Mouse (Mus musculus) spleen, adult 12 weeks (tissue): ENCODE results near the gene Dusp18.
"Not testable (repeated sequence)": the region's sequence is repeated elsewhere in the genome, so short reads cannot be mapped to it uniquely, and the experiment has no call there.

Experiments used
- DNase-seq: peaks from one replicate; pipeline ENCODE4 v3.0.0; 2022; ENCODE audit warnings: low spot score

Gene Dusp18

DNA sequence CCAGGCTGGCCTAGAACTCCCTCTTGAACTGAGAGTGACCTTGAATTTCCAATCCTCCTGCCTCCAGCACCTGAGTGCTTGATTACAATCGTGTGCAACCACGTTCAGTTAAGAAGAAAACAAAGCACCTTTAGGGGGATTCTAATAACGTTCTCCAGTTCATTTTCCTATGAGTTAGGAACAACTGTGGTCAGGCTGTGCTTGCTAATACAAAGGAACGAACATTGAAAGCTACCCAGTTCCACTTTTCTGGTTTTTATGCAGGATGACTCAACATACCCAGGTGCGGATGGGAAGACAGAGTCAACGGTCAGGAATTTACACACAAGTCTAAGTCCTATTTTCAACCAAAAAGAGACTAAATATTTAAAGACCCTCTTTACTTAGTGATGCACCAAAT is 1.1 kb upstream of the Dusp18 start:
- DNase-seq = no peak

DNA sequence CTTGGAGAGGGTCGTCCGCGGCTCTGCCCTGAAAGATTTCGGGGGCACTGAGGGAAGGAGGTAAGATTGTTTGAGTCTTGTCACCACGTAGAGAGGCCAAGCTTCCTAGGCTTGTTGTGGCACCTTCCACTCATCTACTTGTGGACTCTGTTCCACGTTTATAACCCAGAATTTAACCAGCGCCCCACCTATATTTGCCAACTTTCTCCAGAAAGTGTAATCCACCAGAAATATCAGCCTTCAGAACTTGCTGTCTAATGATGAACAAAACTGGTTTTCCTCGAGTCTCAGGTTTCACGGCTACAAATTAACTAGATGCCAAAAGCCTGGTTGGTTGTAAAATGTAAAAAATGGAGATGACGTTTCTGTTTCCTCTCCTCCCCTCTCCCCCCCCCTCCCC is 418 bp downstream of the Dusp18 start:
- no peak for DNase-seq

DNA sequence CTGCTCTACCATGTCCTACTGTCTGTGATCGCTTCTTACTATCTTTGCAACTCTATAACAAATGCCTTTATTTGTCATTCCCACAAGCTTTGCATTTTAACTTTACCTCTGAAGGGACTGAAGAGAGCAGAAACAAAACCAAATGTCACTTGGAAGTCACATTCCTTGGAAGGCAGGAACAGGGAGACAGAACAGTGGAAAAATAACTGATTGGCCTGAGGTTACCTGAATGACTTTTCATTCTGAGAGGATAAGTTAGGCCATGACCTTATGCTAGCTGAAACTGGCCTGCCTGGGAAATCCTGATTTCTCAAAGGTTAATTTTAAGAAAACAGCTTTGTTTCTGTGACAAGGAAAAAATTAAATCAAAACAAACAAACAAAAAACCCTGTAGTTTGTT is 893 bp downstream of the Dusp18 start:
- no peak for DNase-seq

DNA sequence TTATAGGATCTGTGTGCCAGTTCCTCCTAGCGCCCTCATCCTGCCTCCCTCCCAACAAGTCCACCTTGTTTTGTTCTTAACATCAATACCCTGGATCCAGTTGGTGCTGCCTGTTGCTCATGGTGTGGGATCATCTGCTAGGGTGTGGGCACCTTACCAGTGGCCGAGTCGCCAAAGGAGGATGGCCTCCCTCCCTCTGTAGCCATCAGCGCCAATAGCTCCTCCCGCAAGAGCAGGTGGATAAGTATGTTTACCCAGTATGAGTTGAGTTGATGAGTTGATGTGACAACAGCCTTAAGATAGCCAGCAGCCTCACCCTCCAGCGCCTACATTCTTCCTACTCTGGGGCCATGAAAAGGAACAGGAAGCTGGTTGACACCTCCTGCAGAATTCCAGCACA is 5.3 kb downstream of the Dusp18 start:
- DNase-seq = no peak

DNA sequence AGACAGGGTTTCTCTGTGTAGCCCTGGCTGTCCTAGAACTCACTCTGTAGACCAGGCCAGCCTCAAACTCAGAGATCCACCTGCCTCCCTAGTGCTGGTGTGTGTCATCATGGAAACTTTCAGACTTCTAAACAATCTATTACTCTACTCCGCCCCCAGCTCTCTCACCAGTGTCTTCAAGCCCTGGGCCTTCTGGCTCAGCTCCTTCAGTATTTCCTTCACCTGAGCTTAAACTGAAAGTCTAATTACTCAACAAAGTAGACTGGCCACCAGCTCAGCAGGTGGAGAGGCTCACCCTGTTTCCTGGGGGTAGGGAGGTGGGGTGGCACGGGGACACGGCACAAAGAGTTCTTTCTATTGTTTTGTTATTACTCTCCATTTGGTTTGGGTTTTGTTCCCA is 7.5 kb downstream of the Dusp18 start:
- DNase-seq = no peak

DNA sequence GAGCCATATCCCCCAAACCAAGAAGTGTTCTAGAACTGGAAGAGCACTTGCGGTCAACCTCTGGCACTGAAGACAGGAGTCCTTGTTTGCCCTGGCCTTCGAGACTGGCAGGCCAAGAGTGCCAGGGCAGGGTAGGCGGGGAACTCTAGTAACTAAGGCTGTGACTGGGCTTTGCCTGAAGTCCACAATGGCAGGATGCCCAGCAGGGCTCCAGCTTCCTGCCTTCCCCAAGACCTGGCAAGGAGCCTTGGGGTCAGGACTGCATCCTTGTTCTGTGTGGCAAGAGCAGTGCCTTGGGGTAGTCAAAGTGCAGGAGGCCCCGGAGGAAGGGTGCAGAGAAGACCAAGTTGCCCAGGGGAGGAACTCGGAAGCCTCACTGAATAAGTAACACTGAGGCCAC is 8.0 kb downstream of the Dusp18 start:
- DNase-seq = no peak

DNA sequence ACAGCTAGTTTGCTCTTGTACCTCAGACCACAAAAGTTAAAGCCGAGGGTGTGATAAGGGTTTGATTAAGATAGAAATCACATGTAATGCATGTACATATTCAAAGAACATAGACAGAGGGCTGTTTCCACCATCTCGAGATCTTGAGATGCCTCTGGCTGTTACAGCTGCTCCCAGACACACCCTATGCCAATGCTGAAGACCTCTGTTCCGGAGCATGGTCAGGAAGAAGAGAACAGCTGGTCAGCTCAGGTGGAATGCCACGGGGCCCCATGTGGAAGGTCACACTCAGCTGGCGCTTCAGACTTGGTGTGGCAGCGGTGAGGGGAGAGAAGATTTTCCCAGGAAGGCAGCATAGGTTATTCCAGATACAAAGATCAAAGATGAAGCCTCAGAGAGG is 9.6 kb downstream of the Dusp18 start:
- no peak for DNase-seq

DNA sequence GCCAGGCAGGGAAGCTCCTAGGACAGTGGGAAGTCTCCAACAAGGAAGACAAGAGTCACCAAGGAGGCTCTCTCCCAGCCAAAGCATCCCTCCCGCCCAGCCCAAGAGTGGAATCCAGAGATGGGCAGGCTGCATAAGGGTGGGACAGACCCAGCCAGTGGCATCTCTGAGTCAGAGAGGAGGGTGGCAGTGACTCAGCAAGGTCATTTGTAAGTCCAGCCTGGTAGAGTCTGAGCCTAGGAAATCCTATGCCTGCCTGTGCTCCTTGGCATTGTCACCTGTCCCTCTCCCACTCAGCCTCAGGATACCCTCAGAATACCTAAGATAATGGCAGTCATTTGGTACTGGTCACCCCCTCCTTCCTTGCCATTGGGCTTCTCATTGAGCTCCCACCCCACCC is 10.4 kb downstream of the Dusp18 start:
- DNase-seq = no peak

DNA sequence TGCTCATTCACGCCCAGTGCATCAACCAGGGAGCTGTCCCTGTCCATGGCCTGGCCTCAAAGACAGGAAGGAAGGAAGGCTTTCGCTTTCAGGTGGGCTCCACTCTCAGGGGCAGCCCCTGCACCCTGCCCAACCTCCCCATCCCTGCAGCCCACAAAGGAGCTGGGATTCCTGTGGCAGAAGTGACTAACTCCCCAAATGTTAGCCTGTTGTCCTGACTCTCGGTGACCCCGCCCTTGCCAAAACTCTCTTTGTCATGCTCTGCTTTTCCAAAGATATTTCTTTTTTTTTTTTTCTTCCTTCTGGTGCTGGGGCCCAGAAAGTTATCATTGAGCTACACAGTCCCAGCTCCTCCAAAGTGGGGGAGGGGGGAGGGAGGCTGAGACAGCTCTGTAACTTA is 14.2 kb downstream of the Dusp18 start:
- no peak for DNase-seq

DNA sequence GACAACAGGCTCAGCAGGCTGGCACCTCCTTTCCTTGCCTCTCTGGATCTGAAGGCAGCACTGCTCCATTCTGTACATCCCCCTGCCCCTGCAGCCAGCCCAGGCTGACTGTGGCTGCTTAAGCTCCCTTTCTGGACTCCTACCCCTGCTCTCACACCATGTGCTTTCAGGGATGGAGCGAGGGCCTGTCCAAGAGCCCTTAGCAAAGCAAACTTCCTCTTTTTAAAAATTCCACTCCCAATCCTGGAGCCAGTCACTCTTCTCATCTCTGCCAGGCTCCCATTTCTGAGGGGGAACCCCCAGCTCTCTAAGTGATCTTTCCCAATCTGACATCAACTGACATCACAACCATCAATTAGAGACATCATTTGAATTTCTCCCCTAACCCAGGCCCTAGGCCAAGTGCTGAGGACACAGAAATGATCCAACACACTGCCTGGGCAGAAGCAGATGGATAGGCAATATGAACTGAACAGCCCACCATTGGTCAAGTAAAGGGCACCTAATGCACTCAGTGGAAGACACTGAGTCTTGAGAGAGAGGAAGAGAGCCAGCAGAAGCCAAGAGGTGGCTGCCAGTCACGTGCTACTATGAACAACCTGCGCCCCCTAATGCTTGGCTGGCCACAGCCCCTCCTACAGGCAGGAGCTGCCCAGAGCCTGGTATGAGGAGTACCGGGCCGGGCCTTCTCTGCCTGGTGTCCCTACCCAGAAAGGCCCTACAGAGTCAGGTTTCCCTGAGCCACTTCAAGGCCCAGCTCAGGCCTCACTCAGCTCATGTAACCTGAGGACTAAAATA is 15.7 kb downstream of the Dusp18 start:
- DNase-seq = no peak

DNA sequence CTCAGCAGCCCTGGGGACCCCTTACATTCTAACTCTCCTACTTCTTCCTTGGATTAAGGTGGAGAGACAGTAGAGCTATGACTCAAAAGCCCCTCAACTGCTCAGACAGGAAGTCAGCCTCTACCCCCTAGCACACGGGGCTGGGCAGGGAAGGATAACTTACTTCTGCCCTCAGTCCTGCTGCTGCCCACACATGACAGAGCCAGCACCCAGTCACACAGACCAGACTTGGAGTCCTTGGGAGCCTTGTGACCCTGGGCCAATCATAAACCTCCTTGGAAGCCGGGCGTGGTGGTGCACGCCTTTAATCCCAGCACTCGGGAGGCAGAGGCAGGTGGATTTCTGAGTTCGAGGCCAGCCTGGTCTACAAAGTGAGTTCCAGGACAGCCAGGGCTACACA is 16.4 kb downstream of the Dusp18 start:
- not testable (repeated sequence) for DNase-seq

DNA sequence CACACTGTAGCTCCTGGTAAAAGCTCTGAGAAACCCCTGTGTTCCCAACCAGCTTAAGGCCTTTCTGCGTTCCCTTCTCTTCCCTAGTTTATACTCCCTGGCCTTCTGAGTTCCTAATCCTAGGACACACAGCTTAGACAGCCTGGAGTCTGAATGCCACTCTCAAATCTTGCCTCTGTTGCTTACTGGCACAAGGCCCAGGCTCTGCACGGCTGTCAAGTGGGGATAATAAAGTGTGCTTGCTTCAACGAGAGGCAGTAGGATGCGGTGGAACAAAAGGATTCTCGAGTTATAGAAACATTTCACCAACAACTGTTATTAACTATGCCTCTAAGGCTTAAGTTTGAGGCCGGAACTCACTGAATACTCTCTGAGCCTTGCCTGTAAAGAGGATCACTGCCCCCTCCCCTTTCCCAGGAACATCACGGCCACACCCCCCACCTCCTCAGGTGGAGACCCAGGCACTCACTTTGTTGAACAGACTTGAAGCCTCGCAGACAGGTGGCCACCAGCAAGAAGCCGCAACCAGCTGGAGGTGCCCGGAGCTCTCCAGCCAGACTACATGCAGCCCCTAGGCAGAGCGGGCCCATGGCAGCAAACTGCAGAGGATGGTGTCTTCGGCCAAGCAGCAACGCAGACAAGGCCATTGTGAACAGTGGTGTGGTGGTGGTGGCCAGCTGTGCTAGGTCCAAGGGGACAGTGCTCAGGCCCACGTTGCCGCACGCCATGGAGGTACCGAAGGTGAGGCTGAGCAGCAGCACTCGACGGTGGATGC is 17.2 kb downstream of the Dusp18 start:
- no peak for DNase-seq

DNA sequence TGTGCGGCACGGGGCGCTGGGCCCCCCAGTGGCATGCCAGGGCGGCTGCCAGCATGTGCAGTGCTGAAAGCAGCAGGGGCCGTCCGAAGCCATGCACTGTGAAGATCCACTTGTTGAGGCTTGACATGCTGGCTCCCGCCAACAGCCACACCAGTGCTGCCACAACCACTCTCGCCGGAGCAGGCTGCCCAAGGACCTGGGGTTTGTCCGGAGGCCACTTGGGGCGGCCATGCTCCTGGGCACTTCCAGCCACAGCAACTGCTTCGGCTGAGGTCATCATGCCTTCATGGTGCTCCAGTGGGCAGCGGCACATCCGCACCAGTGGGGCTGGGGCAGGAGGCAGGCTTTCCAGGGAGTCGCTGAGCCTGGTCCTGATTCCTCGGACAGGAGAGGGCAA is 17.8 kb downstream of the Dusp18 start:
- DNase-seq = no peak

DNA sequence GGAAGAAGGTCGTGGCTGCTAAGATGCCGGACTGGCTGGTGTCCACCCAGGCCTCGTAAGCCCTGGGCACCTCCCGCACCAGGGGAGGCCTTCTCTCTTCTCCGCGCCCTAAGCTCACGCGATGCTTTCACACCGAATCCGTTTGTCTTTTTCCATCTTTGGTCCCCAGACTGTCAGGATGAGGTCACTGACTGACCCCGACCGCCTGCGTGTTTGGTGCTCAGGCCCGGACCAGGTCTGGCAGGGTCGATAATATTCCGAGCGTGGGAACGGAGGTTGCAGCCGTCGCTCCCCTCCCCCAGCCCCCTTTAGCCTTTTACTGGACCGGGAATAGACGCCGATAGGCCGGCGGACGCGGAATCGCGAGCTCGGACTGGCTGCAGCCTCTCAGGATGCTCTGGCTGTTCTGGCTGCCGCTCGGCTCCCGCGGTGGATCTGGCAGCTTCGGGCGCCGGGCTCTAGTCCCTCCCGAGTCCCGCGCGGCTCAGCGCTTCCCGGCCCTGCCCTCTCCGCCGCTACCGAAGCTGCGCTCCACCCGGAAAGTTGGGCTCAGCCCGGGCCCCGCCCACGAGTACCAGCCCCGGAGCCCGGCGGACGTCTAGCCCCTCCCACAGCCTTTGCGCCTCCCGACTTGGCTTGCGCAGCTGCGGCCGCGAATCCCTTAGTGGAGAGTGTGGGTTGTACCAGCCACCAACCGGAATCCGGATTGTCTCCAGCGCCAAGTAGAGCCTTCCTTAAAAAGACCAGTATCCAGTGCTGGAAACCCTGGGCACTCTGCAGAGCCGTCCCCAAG is 18.5 kb downstream of the Dusp18 start:
- peak; percentile 64 for DNase-seq

DNA sequence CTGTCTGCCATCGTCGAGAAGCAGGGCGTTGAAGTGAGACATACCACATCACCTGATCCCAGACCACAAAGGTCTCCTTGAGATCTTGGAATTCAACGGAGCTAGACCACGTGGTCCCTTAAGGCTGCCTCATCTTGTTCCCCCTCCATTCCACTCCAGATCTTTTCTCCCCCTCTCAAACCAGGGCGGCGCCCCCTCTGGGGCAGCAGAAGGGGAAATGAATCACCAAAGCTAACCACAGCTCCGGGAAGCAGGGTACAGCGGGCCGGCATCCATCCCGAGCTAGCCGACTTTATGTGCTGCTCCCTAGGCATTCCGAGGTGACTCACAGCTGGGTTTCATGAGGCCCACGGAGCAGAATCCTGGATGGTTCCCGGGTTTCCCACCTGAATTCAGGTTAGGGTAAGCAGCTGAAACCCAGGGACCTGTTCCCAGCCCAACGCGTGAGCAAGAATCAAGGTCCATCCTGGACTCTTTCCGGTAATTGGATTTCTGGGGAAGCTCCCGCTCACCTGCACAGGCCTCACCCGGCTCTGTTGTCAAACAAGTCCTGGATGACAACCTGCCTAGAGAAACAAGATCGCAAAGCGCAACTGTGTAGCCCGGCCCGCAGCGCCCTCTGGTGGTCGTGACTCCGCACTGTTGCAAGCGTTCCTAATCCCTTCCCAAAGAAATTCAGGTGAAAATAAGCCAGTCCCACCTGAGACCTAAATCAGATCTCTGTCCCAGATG is 19.2 kb downstream of the Dusp18 start, which contains the start of gene Slc35e4:
Slc35e4 (minus strand) TSS at position 556 of the 732 bp plus-strand sequence.
- peak; percentile 57 for DNase-seq

DNA sequence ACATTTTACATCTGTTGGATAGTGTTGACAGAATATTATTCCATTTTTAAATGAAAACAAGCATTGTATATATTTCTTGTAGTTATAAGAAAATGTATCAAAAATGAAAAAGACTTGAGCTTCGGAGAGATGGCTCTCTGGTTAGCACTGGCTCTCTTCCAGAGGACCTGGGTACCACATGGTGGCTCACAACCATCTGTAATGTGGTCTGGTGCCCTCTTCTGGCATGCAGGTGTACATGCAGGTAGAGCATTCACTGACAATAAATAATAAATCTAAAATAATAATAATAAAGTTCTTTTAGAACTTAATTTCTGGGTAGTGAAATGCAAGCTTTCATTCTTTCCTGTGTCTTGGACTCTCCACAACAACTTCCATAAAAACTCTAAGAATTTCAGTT is 23.7 kb downstream of the Dusp18 start:
- no peak for DNase-seq

DNA sequence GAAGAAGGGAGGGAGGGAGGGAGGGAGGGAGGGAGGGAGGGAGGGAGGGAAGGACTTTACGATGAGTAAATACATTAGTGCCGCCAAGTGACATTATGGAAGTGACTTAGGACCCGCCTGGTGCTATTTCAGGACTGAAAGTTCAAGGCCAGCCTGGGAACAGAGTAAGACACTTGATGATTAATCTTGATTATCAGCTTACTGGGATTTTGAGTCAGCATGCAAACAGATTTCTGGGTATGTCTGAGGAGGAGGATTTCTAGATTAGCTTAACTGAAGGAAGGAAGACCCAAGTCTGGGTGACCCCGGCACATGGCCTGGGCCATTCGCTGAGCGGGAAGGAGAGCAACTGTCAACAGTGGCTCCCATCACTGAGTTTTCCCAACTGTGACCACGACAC is 25.4 kb downstream of the Dusp18 start:
- no peak for DNase-seq

DNA sequence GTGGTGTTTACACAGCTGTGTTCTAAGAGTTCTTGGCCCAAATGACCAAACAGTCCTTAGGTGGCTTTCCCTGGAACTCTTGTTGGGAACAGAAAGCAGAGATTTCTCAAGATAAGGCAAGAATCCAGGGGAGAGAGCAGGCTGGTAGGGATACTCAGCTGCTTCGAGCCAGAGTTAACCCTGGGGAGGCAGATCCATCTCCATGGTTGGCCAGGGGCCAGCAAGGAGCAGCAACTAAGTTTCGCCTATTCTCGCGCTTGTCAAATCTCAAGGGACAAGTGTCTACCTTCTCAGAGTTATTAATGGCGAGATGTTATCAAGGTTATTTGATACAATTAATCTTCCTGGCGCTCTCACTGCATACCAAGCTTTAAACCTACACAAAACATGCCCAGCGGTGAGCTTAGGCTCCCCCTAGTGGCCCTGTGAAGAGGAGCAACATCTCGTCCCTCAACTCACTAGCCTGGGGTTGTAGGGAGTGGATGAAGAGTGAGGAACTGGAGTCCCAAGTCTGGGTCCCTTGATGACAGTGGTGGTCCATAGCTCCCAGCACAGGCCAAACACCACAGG is 26.3 kb downstream of the Dusp18 start:
- peak; percentile 17 for DNase-seq

DNA sequence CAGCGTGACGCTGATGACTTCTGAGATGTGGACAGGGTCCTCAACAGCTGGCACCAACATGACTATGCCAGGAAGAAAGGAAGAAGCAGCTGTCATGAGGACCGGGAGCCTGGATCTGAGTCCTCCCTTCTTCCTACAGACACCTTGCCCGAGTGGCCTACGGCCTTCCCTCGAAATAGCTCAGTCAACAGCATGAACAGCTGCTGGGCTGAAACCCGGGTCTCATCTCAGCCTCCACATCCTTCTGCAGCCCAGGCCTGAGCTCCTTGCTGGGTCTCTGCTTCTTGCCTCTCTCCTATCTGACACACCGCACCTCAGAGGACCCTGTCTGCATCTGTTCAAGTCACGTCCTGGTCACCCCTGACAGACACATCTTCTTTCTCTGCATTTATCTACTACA is 27.1 kb downstream of the Dusp18 start:
- no peak for DNase-seq

DNA sequence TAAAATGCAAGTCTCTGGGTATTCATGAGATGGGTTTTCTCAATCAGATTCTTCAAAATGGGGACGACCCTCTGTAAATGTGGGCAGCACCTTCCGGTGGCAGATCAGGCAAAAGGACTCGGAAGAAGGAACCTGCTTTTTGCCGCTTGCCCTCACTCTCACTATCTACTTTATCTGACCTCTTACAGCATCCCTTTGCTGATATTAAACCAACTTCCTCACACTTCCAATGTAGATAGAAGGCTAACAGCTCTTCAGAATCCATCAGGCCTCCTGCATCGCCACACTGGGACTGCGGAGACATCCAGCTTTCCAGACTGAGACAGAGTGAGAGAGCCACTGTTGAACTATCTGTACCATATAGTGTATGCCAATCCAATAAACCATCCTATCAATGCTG is 27.7 kb downstream of the Dusp18 start:
- no peak for DNase-seq

DNA sequence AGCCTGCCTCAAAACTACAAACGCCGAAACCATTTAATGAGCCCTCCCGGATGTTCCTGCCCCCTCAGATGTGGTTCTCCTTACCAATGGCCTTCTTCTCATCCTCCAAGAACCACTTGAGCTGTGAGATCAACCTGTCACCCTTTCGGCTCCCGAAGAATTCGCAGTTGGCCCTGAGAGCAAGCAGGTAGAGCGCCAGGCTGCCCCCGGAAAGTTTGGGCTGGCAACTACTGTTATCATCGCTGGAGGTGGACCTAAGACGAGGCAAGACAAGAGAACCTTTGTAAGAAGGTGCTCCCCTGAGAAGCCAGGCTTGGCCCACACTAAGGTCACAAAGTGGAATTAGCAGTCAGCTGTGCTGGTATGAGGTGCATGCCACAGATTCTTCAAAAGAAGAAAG is 30.9 kb downstream of the Dusp18 start:
- DNase-seq = no peak

DNA sequence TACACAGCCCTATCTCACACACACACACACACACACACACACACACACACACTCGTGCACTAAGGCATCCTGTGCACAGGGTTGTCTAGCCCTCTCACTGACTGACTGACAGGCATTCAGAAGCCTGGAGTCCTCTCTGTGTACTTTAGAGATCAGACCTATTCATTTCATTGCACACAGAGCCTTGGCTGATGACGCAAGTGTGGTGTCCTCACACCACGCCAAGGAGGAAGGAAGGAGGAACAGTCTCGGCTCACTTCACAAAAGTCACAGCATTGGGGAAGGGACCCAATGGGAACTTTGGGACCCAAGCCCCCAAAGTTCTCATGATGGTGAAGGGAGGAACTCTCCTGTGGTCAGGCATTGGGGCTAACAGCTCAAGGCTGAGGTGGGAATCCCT is 35.0 kb downstream of the Dusp18 start:
- DNase-seq = no peak
